Mouse (Mus musculus): ENCODE data around the gene Agpat2. TPM values are rescaled to one million over a fixed set of nuclear protein-coding genes. Genes with fewer than 3 reads are reported as not detected.

The Agpat2 gene
- total and polyA plus RNA-seq, 3 experiments: 22.3 to 42.4 TPM; not detected in 1

DNA sequence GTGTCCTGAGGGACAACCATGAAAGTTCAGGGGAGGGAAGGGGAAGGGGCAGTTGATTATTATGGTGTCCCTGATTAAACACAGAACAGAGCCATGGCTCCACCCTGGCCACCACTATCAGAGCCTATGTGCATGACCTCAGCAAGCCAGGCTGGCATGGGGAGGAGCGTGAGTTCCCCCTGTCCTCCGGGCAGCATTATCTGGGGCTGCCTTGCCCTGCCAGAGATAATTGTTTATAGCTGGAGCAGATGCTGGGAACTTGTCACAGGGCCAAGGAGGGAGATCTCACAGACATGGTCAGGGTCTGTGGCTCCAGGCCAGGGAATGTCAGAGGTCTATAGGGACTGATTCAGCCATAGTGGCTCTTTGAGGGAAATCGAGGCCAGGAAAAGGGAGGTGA lies 53.4 kb downstream of the Agpat2 start:
- TF ChIP-seq ETS1 (IDR thresholded peaks at IDR 0.05; ENCODE audit: low read depth, low read length) (no peak), MYB (IDR thresholded peaks at IDR 0.05; ENCODE audit: low read depth, low read length) (no peak), TAL1 (IDR thresholded peaks at IDR 0.05; ENCODE audit: low read length) (no peak), BHLHE40 (IDR thresholded peaks at IDR 0.05; ENCODE audit: borderline replicate concordance, low read depth, low read length) (no peak), RCOR1 (IDR thresholded peaks at IDR 0.05; ENCODE audit: low read depth, low read length) (no peak), MAZ (IDR thresholded peaks at IDR 0.05; ENCODE audit: low read depth, low read length) (no peak), TCF12 (IDR thresholded peaks at IDR 0.05; ENCODE audit: low read depth, low read length) (no peak)
- Histone ChIP-seq H3K27ac (ENCODE audit: control insufficient read depth, low read depth, low read length) (no peak overlapping the region), H3K79me2 (ENCODE audit: control insufficient read depth, insufficient read depth, low read length, poor library complexity) (no peaks in the 10 kb centered on the region), H3K27me3 (ENCODE audit: control insufficient read depth in 1 of 2, insufficient read depth in 2 of 2, low read length in 2 of 2) (peaks cover 0 to 1% of the 10 kb centered on the region in 2 experiments; a peak in 3 of 4 replicates), H3K9ac (ENCODE audit: control insufficient read depth, low read depth, low read length, poor library complexity, severe bottlenecking) (no peak overlapping the region), H3K4me3 (ENCODE audit: control insufficient read depth in 1 of 2, insufficient read depth in 1 of 2, low read depth in 2 of 2, low read length in 2 of 2) (no peak overlapping the region), H3K4me1 (ENCODE audit: control insufficient read depth in 1 of 2, insufficient read depth in 2 of 2, low read length in 2 of 2) (no peaks in the 10 kb centered on the region), H3K9me3 (replicated peaks; ENCODE audit: insufficient read depth, low read length) (no peaks in the 10 kb centered on the region), H3K36me3 (ENCODE audit: control insufficient read depth in 1 of 2, insufficient read depth in 2 of 2, low read length in 2 of 2) (no peaks in the 10 kb centered on the region)
- no peak for DNase-seq (ENCODE audit: low read depth, low spot score)

DNA sequence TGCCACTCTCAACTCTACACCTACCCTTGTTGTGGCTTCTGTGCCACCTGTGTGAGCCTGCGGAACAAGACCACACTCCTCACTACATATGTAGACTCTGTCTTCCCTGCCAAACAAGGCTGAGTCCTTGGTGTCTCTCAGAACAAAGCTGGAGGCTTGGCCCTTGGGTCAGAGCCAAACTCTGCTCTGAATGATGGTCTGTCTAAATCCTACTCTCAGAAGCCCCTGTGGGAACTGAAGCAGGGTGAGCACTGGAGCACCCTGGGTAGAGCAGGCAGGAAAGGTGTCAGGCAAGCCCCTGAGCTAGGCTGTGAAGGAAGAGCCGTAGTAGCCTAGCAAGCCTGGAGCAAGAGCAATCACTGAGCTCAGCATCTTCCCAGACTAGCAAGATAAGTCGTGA lies 54.0 kb downstream of the Agpat2 start:
- no peak for DNase-seq (ENCODE audit: low read depth, low spot score)
- Histone ChIP-seq H3K79me2 (ENCODE audit: control insufficient read depth, insufficient read depth, low read length, poor library complexity) (no peaks in the 10 kb centered on the region), H3K27me3 (ENCODE audit: control insufficient read depth in 1 of 2, insufficient read depth in 2 of 2, low read length in 2 of 2) (peaks cover 0 to 1% of the 10 kb centered on the region in 2 experiments; a peak in 3 of 4 replicates), H3K9me3 (replicated peaks; ENCODE audit: insufficient read depth, low read length) (no peaks in the 10 kb centered on the region), H3K4me3 (ENCODE audit: control insufficient read depth in 1 of 2, insufficient read depth in 1 of 2, low read depth in 2 of 2, low read length in 2 of 2) (no peak overlapping the region), H3K4me1 (ENCODE audit: control insufficient read depth in 1 of 2, insufficient read depth in 2 of 2, low read length in 2 of 2) (no peaks in the 10 kb centered on the region), H3K36me3 (ENCODE audit: control insufficient read depth in 1 of 2, insufficient read depth in 2 of 2, low read length in 2 of 2) (no peaks in the 10 kb centered on the region), H3K9ac (ENCODE audit: control insufficient read depth, low read depth, low read length, poor library complexity, severe bottlenecking) (no peak overlapping the region), H3K27ac (ENCODE audit: control insufficient read depth, low read depth, low read length) (no peak overlapping the region)
- TF ChIP-seq ETS1 (IDR thresholded peaks at IDR 0.05; ENCODE audit: low read depth, low read length) (no peak), BHLHE40 (IDR thresholded peaks at IDR 0.05; ENCODE audit: borderline replicate concordance, low read depth, low read length) (no peak), TCF12 (IDR thresholded peaks at IDR 0.05; ENCODE audit: low read depth, low read length) (no peak), E2F4 (IDR thresholded peaks at IDR 0.05; ENCODE audit: borderline replicate concordance, low read depth, low read length) (no peak), MYC (IDR thresholded peaks at IDR 0.05; ENCODE audit: low read depth, low read length) (no peak)

DNA sequence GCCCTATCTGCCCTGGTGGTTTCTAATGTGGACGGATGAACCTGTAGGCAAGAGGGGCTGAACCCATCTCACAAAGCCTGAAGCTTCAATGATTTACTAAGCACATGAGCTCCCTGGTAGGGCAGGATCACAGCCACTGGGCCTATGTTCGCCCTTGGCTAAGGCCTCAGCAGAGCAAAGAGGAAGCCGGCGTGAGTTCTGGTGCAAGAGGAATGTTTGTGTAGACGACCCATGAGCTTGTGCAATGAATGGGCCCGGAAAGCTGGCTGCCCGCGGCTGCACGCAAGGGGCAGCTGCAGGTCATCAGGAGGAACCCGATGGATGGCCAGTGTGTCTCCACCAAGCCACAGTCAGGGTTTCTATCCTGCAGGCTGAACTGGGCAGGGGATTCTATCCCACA lies 54.4 kb downstream of the Agpat2 start:
- Histone ChIP-seq H3K4me1 (ENCODE audit: control insufficient read depth in 1 of 2, insufficient read depth in 2 of 2, low read length in 2 of 2) (no peaks in the 10 kb centered on the region), H3K4me3 (ENCODE audit: control insufficient read depth in 1 of 2, insufficient read depth in 1 of 2, low read depth in 2 of 2, low read length in 2 of 2) (no peak overlapping the region), H3K79me2 (ENCODE audit: control insufficient read depth, insufficient read depth, low read length, poor library complexity) (no peaks in the 10 kb centered on the region), H3K9ac (ENCODE audit: control insufficient read depth, low read depth, low read length, poor library complexity, severe bottlenecking) (no peak overlapping the region), H3K36me3 (ENCODE audit: control insufficient read depth in 1 of 2, insufficient read depth in 2 of 2, low read length in 2 of 2) (no peaks in the 10 kb centered on the region), H3K27me3 (ENCODE audit: control insufficient read depth in 1 of 2, insufficient read depth in 2 of 2, low read length in 2 of 2) (peaks cover 0 to 1% of the 10 kb centered on the region in 2 experiments; a peak in 2 of 4 replicates), H3K27ac (ENCODE audit: control insufficient read depth, low read depth, low read length) (no peak overlapping the region), H3K9me3 (replicated peaks; ENCODE audit: insufficient read depth, low read length) (no peaks in the 10 kb centered on the region)
- TF ChIP-seq ZKSCAN1 (IDR thresholded peaks at IDR 0.05; ENCODE audit: low read depth, low read length): no peak
- no peak for DNase-seq (ENCODE audit: low read depth, low spot score)

Data from MEL (cell line).